Mouse (Mus musculus): ENCODE measurements around the gene Adipor2.

Adipor2 gene

GRCm38 (mm10) chr6:119348234-119348633 is 69.3 kb downstream of the Adipor2 start:
- peak; percentile 66 for DNase-seq (ENCODE audit: low spot score in 2 of 2)

GRCm38 (mm10) chr6:119347813-119348212 is 69.7 kb downstream of the Adipor2 start:
- no peak for DNase-seq (ENCODE audit: low spot score in 2 of 2)

- DNase-seq (ENCODE audit: low spot score in 2 of 2) = no peak
Observed at GRCm38 (mm10) chr6:119346257-119346656, 71.2 kb downstream of the Adipor2 start.

GRCm38 (mm10) chr6:119341409-119341808 is 76.1 kb downstream of the Adipor2 start:
- DNase-seq (ENCODE audit: low spot score in 2 of 2) = no peak

- no peak for DNase-seq (ENCODE audit: low spot score in 2 of 2)
Observed at GRCm38 (mm10) chr6:119338121-119338912, 79.2 kb downstream of the Adipor2 start.

- no peak for DNase-seq (ENCODE audit: low spot score in 2 of 2)
Observed at GRCm38 (mm10) chr6:119337287-119337686, 80.2 kb downstream of the Adipor2 start.

GRCm38 (mm10) chr6:119336124-119336523 is 81.4 kb downstream of the Adipor2 start:
- DNase-seq (ENCODE audit: low spot score in 2 of 2) = no peak

GRCm38 (mm10) chr6:119333831-119334230 is 83.7 kb downstream of the Adipor2 start:
- DNase-seq (ENCODE audit: low spot score in 2 of 2) = no peak

- DNase-seq (ENCODE audit: low spot score in 2 of 2) = no peak
Observed at GRCm38 (mm10) chr6:119333202-119333601, 84.3 kb downstream of the Adipor2 start.

- no peak for DNase-seq (ENCODE audit: low spot score in 2 of 2)
Observed at GRCm38 (mm10) chr6:119332111-119332510, 85.4 kb downstream of the Adipor2 start.

GRCm38 (mm10) chr6:119330506-119330905 is 87.0 kb downstream of the Adipor2 start, which contains the start of gene Lrtm2:
Lrtm2 (minus strand) TSS chr6:119330766.
- DNase-seq (ENCODE audit: low spot score in 2 of 2) = no peak

- DNase-seq (ENCODE audit: low spot score in 2 of 2) = no peak
Observed at GRCm38 (mm10) chr6:119329936-119330335, 87.6 kb downstream of the Adipor2 start.

GRCm38 (mm10) chr6:119329215-119329714 is 88.2 kb downstream of the Adipor2 start:
- no peak for DNase-seq (ENCODE audit: low spot score in 2 of 2)

- DNase-seq (ENCODE audit: low spot score in 2 of 2) = no peak
Observed at GRCm38 (mm10) chr6:119328521-119329115, 88.9 kb downstream of the Adipor2 start.

- no peak for DNase-seq (ENCODE audit: low spot score in 2 of 2)
Observed at GRCm38 (mm10) chr6:119326541-119326940, 91.0 kb downstream of the Adipor2 start.

- DNase-seq (ENCODE audit: low spot score in 2 of 2) = no peak
Observed at GRCm38 (mm10) chr6:119325978-119326377, 91.5 kb downstream of the Adipor2 start.

- no peak for DNase-seq (ENCODE audit: low spot score in 2 of 2)
Observed at GRCm38 (mm10) chr6:119324776-119325175, 92.7 kb downstream of the Adipor2 start.

- DNase-seq (ENCODE audit: low spot score in 2 of 2) = no peak
Observed at GRCm38 (mm10) chr6:119321752-119322151, 95.8 kb downstream of the Adipor2 start.

GRCm38 (mm10) chr6:119320481-119320880 is 97.0 kb downstream of the Adipor2 start:
- no peak for DNase-seq (ENCODE audit: low spot score in 2 of 2)

GRCm38 (mm10) chr6:119319358-119319757 is 98.1 kb downstream of the Adipor2 start:
- DNase-seq (ENCODE audit: low spot score in 2 of 2) = no peak

- no peak for DNase-seq (ENCODE audit: low spot score in 2 of 2)
Observed at GRCm38 (mm10) chr6:119318732-119319131, 98.8 kb downstream of the Adipor2 start.

GRCm38 (mm10) chr6:119314751-119315476 is 102.6 kb downstream of the Adipor2 start:
- DNase-seq (ENCODE audit: low spot score in 2 of 2) = no peak

All from natural killer cell, adult 2 months (primary cell).